Mouse (Mus musculus): ENCODE data around the gene Bgn. TPM values are rescaled to one million over a fixed set of nuclear protein-coding genes. Genes with fewer than 3 reads are reported as not detected.

Gene Bgn
- polyA plus RNA-seq, 1 experiment, result 731 TPM

DNA sequence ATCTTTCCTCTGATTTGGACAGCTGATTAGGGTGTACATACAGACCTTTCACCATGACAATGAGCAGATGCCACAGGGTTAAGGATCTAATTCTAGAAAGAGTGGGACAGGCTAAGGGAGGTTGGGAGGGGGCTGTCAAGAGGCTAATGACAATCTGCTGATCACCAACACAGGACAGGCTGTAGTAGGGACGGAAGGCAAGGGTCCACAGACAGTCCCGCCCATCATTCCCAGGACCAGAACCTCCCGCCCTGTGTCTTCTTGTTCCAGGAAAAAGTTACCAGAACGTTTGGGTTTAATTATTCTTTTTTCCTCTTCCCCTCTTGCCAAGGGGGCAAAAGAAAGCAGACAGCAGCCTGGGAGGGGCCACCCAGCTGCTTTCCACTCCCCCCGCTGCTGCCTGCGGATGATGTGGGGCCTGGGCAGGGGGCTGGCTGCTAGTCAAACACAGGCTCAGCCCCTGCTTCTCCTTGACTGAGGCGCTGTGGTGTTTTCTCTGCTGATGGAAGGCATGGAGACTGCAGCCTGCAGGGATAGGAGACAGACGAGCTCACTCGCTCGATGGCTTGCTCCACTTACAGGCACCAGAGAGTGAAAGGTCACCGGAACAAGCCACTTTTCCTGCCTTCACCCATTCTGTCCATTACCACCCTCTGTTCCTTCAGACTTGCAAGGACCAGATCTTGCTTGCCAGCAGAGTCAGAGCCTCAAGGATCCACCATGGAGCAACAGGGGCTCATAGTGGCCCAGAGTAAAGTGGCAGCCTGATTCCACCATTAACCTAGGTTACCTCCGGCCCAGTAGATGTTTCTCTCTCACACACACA lies 8.8 kb upstream of the Bgn start:
- Histone ChIP-seq H3K36me3 (ENCODE audit: control insufficient read depth, insufficient read depth) (no peaks in the 10 kb centered on the region), H3K79me2 (ENCODE audit: control insufficient read depth, insufficient read depth) (no peaks in the 10 kb centered on the region), H3K4me3 (ENCODE audit: insufficient read depth, poor library complexity, severe bottlenecking) (no peak overlapping the region), H3K79me3 (ENCODE audit: low read depth) (no peaks in the 10 kb centered on the region), H3ac (ENCODE audit: control insufficient read depth, insufficient read length, low read depth) (no peak overlapping the region), H3K27me3 (ENCODE audit: control insufficient read depth, insufficient read depth, insufficient read length) (no peaks in the 10 kb centered on the region)
- no peak for TF ChIP-seq CTCF (IDR thresholded peaks at IDR 0.05; ENCODE audit: control insufficient read depth, insufficient read depth, insufficient read length)
- no peak for TF ChIP-seq USF1 (IDR thresholded peaks at IDR 0.05; ENCODE audit: low read depth)
- no peak for TF ChIP-seq CEBPB (IDR thresholded peaks at IDR 0.05; ENCODE audit: low read depth)
- no peak for TF ChIP-seq FOSL1 (IDR thresholded peaks at IDR 0.05; ENCODE audit: insufficient read depth, low read length, poor library complexity, severe bottlenecking)
- TF ChIP-seq MAX (IDR thresholded peaks at IDR 0.05), result no peak
- TF ChIP-seq MYOG (IDR thresholded peaks at IDR 0.05; ENCODE audit: control insufficient read depth, extremely low read depth, insufficient read length), result no peak
- no peak for TF ChIP-seq MYOD1 (IDR thresholded peaks at IDR 0.05; ENCODE audit: control insufficient read depth, insufficient read length, low read depth)

DNA sequence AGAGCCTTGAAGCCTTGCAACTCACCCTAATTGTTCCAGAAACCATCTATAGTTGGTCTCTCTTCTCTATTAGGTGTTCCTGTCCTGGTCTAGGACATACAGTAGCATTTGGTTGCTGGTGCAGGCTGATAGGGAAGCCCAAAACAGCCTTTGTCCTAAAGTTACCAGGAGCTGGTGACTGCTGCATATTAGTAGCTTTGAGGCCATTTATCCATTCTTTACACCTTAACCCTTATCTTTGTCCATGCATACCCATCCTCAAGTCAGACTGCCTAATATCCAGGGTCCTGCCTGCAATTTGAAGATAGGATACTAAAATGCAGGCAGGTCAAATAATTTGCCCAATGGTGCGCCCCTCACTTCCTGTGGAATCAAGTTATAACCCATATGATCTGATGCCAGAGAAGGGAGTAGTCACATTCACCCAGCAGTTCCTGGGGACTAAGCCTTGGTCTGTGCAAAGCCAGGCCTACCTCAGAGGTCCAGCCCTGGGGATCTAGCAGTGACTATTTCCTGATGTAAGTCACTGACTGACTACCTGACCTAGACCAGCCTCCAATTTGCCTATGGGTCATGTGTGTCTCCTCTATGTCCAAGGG lies 7.6 kb upstream of the Bgn start:
- H3K36me3 ChIP-seq (ENCODE audit: control insufficient read depth, insufficient read depth), result no peaks in the 10 kb centered on the region
- TF ChIP-seq MYOD1 (IDR thresholded peaks at IDR 0.05; ENCODE audit: control insufficient read depth, insufficient read length, low read depth), result no peak
- no peak for TF ChIP-seq FOSL1 (IDR thresholded peaks at IDR 0.05; ENCODE audit: insufficient read depth, low read length, poor library complexity, severe bottlenecking)
- no peak for TF ChIP-seq CEBPB (IDR thresholded peaks at IDR 0.05; ENCODE audit: low read depth)
- TF ChIP-seq MAX (IDR thresholded peaks at IDR 0.05), result no peak
- TF ChIP-seq CTCF (IDR thresholded peaks at IDR 0.05; ENCODE audit: control insufficient read depth, insufficient read depth, insufficient read length), result no peak
- TF ChIP-seq MYOG (IDR thresholded peaks at IDR 0.05; ENCODE audit: control insufficient read depth, extremely low read depth, insufficient read length), result no peak
- no peak for TF ChIP-seq USF1 (IDR thresholded peaks at IDR 0.05; ENCODE audit: low read depth)
- H3K27me3 ChIP-seq (ENCODE audit: control insufficient read depth, insufficient read depth, insufficient read length), result no peaks in the 10 kb centered on the region
- no peaks in the 10 kb centered on the region for H3K79me3 ChIP-seq (ENCODE audit: low read depth)
- no peak overlapping the region for H3K4me3 ChIP-seq (ENCODE audit: insufficient read depth, poor library complexity, severe bottlenecking)
- no peaks in the 10 kb centered on the region for H3K79me2 ChIP-seq (ENCODE audit: control insufficient read depth, insufficient read depth)
- H3ac ChIP-seq (ENCODE audit: control insufficient read depth, insufficient read length, low read depth), result no peak overlapping the region

DNA sequence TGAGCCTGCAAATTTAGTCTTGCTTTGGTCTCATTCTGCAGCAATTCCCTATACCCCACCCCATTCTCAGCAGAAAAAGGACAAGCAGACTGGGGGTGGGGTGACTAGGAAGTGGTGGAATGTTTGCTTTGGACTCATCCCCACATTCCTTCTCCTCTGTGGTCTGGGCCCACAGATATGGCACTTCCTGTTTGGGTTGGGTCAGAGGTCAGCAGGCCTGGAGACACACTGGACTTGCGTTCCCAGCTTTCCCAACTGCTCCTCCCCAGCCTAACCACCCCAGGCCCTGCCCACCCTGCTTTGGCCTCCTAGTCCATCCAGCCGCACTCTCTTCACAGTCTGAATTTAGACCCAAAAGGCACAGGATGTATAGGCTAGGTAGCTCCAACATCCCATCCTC lies 6.8 kb upstream of the Bgn start:
- no peak for TF ChIP-seq MAX (IDR thresholded peaks at IDR 0.05)
- TF ChIP-seq USF1 (IDR thresholded peaks at IDR 0.05; ENCODE audit: low read depth), result no peak
- no peak for TF ChIP-seq FOSL1 (IDR thresholded peaks at IDR 0.05; ENCODE audit: insufficient read depth, low read length, poor library complexity, severe bottlenecking)
- TF ChIP-seq MYOG (IDR thresholded peaks at IDR 0.05; ENCODE audit: control insufficient read depth, extremely low read depth, insufficient read length), result no peak
- no peak for TF ChIP-seq CEBPB (IDR thresholded peaks at IDR 0.05; ENCODE audit: low read depth)
- TF ChIP-seq MYOD1 (IDR thresholded peaks at IDR 0.05; ENCODE audit: control insufficient read depth, insufficient read length, low read depth), result no peak
- no peak for TF ChIP-seq CTCF (IDR thresholded peaks at IDR 0.05; ENCODE audit: control insufficient read depth, insufficient read depth, insufficient read length)
- Histone ChIP-seq H3K27me3 (ENCODE audit: control insufficient read depth, insufficient read depth, insufficient read length) (no peaks in the 10 kb centered on the region), H3K36me3 (ENCODE audit: control insufficient read depth, insufficient read depth) (no peaks in the 10 kb centered on the region), H3K79me3 (ENCODE audit: low read depth) (no peaks in the 10 kb centered on the region), H3K4me3 (ENCODE audit: insufficient read depth, poor library complexity, severe bottlenecking) (no peak overlapping the region), H3ac (ENCODE audit: control insufficient read depth, insufficient read length, low read depth) (no peak overlapping the region), H3K79me2 (ENCODE audit: control insufficient read depth, insufficient read depth) (no peaks in the 10 kb centered on the region)

DNA sequence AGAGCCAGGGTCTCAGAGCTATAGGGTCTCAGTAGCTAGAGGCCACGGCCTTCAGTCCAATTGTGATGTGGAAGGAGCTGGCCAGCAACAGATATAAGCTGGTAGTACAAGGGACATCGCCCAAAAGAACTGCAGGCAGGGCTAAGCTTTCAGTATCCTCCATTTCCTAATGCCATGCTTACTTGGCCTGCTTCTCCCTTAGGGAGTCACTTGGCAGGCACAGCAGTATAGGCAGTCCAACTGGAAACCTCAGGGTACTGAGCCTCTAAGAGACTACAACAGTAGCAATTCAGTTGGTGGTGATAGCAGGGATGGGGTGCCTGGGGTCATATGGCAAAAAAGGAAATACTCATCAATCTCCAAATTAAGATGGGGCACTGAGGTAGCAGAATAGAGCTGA lies 5.9 kb upstream of the Bgn start:
- H3K79me2 ChIP-seq (ENCODE audit: control insufficient read depth, insufficient read depth), result no peaks in the 10 kb centered on the region
- TF ChIP-seq USF1 (IDR thresholded peaks at IDR 0.05; ENCODE audit: low read depth), result no peak
- TF ChIP-seq MYOG (IDR thresholded peaks at IDR 0.05; ENCODE audit: control insufficient read depth, extremely low read depth, insufficient read length), result no peak
- TF ChIP-seq MYOD1 (IDR thresholded peaks at IDR 0.05; ENCODE audit: control insufficient read depth, insufficient read length, low read depth), result no peak
- TF ChIP-seq CTCF (IDR thresholded peaks at IDR 0.05; ENCODE audit: control insufficient read depth, insufficient read depth, insufficient read length), result no peak
- TF ChIP-seq CEBPB (IDR thresholded peaks at IDR 0.05; ENCODE audit: low read depth), result no peak
- no peak for TF ChIP-seq FOSL1 (IDR thresholded peaks at IDR 0.05; ENCODE audit: insufficient read depth, low read length, poor library complexity, severe bottlenecking)
- no peak overlapping the region for H3ac ChIP-seq (ENCODE audit: control insufficient read depth, insufficient read length, low read depth)
- H3K27me3 ChIP-seq (ENCODE audit: control insufficient read depth, insufficient read depth, insufficient read length), result no peaks in the 10 kb centered on the region
- H3K79me3 ChIP-seq (ENCODE audit: low read depth), result no peaks in the 10 kb centered on the region
- no peaks in the 10 kb centered on the region for H3K36me3 ChIP-seq (ENCODE audit: control insufficient read depth, insufficient read depth)
- no peak overlapping the region for H3K4me3 ChIP-seq (ENCODE audit: insufficient read depth, poor library complexity, severe bottlenecking)

DNA sequence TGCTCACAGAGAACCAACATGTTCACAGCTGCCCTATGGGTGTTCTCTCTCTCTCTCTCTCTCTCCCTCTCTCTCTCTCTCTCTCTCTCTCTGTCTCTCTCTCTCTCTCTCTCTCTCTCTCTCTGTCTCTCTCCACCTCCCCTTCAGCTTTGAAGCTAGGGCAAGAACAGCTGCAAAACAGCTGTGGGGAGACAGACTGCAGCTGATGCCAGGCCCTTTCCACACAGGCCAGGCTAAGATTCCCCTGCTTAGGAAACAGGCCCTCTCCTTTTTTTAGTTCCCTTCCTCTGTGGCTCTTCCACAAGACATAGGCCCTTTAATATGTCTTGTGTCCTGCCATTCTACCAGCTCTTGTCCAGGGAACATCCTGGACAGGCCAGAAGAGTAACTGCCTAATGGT lies 3.7 kb upstream of the Bgn start:
- no peak overlapping the region for H3ac ChIP-seq (ENCODE audit: control insufficient read depth, insufficient read length, low read depth)
- H3K36me3 ChIP-seq (ENCODE audit: control insufficient read depth, insufficient read depth), result no peaks in the 10 kb centered on the region

More for the DNA sequence above, 3.7 kb upstream of the Bgn start:
- TF ChIP-seq MYOD1 (IDR thresholded peaks at IDR 0.05; ENCODE audit: control insufficient read depth, insufficient read length, low read depth) (peak; percentile 68), MYOG (IDR thresholded peaks at IDR 0.05; ENCODE audit: control insufficient read depth, extremely low read depth, insufficient read length) (no peak), CEBPB (IDR thresholded peaks at IDR 0.05; ENCODE audit: low read depth) (no peak)
- Histone ChIP-seq H3K79me3 (ENCODE audit: low read depth) (peaks cover 12% of the 10 kb centered on the region), H3K79me2 (ENCODE audit: control insufficient read depth, insufficient read depth) (peaks cover 18% of the 10 kb centered on the region), H3K27me3 (ENCODE audit: control insufficient read depth, insufficient read depth, insufficient read length) (no peaks in the 10 kb centered on the region), H3K4me3 (ENCODE audit: insufficient read depth, poor library complexity, severe bottlenecking) (no peak overlapping the region)
